Mouse (Mus musculus) lung, postnatal 0 days (tissue): ENCODE measurements around the gene Gm21149.
"Not testable (repeated sequence)": the region's sequence is repeated elsewhere in the genome, so short reads cannot be mapped to it uniquely, and the experiment has no call there.

Source experiments
- CTCF ChIP-seq: IDR thresholded peaks from 2 replicates; pipeline ENCODE4 v1.5.1; 2016; ENCODE audit warnings: antibody characterized with exemption, mild to moderate bottlenecking
- EP300 ChIP-seq: IDR thresholded peaks from 2 replicates; pipeline ENCODE4 v1.6.1; 2016; ENCODE audit warnings: antibody characterized with exemption, mild to moderate bottlenecking, control low read depth

GRCm38 (mm10) chr5:15509911-15510310 is 33.6 kb upstream of the Gm21149 start:
- not testable (repeated sequence) for TF ChIP-seq EP300, CTCF
